Mouse (Mus musculus): ENCODE data around the gene Col19a1. TPM values are rescaled to one million over a fixed set of nuclear protein-coding genes. Genes with fewer than 3 reads are reported as not detected.
A peak's percentile ranks its signal among the peaks of the same experiment; 100 is the strongest.

Col19a1 gene
- total RNA-seq, 1 experiment from 2014 or later, result not detected

DNA sequence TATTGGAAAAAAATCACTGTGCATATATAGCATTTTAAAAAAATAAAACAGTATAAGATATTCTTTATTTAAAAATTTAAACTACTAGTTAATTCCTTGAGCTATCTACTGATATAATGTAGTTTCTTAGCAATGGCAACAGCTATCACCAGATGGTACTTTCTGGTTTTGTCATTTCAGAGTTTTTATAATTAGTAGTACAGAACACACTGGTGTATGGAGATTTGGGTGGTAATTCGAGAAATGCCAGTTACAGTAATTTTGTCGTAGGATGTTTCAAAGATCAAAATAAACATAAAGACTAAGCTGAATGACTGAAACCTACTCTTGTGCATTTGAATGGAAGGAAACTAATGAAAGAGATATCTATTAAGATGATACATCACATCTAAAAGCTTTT is 129.3 kb downstream of the Col19a1 start:
- DNase-seq, result no peak

DNA sequence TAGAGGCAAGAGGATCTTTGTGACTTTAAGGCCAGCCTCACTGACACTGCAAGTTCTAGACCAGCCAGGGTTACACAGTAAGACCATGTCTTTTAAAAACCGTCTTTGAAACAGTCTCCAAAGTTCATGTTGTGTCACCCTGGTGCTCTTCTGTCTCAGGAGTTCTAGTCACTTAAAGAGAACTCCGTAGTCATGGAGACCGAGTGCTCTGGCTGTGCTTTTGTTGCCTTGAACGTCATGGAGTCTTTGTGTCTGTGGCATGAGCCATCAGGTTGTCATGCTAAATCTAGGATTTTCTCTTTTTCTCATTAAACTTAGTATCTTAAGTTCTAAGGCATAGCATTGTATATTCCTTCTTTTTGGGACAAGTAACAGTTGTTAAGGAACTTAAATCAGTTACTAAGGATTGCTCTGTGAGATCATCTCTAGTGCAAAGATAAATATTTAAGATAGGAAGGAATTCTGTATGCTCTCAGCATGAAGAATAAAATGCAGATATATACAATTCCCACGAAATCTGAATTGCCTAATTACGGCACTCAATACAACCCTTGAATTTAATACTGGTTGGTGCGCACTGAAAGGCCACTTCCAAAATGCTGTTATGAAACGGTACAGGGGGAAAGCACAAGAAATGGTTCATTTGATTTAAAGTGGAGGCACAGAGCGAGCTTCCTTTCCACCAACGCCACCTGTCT is 134.6 kb downstream of the Col19a1 start:
- DNase-seq, result no peak

DNA sequence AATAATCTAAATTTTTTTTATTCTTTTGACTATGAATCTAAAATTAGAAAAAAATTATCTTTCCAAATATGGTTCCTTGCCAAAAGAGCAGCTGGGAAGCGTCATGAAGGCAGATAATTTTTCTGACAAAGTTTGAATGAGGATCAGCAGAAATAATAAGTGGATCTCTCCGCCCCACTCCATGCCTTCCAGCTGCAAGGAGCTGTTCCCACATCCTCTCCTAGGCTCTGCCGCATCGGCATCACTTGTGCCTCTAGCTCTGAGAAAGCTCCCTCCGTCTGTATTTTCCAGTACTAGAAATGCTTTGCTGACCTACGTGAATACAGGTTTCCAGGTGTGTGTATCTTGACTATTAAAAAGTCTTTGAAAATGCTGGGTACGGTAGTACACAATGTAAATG is 135.1 kb downstream of the Col19a1 start:
- no peak for DNase-seq

DNA sequence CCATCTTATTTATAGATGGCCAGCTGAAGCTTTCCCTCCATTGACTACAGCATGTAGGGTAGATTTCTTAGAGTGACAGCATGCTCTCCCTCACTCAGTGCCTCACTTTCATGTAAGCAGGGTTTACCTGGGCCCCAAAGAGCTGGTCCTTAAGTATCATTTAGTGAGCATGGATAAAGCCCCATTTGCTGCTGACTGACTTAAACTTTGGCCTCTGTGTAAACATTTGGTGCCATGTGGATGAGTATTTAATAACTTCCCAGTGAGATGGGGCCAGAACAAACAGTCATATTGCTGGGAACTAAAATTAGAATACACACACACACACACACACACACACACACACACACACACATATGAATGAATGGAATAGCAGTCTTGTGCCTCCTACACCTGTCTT is 149.8 kb downstream of the Col19a1 start:
- DNase-seq, result no peak

DNA sequence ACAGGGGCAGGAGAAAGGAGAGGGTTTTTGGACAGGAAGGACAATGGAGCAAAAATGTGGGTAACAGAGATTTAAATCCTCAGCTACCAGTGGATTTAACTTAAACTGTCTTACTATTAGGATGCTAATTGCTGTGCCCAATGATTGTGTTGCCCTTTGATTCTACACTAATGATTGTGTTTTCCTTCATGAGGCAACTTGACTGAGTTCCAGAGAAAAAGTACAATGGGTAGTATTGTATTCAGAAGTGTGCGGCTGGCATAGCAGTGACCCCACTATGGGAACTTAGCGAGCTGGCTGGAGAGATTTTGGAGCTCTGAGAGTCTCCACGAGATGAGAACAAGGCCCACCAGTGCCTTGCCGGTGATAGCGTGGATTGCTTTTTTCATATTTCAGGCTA is 159.0 kb downstream of the Col19a1 start:
- no peak for DNase-seq

DNA sequence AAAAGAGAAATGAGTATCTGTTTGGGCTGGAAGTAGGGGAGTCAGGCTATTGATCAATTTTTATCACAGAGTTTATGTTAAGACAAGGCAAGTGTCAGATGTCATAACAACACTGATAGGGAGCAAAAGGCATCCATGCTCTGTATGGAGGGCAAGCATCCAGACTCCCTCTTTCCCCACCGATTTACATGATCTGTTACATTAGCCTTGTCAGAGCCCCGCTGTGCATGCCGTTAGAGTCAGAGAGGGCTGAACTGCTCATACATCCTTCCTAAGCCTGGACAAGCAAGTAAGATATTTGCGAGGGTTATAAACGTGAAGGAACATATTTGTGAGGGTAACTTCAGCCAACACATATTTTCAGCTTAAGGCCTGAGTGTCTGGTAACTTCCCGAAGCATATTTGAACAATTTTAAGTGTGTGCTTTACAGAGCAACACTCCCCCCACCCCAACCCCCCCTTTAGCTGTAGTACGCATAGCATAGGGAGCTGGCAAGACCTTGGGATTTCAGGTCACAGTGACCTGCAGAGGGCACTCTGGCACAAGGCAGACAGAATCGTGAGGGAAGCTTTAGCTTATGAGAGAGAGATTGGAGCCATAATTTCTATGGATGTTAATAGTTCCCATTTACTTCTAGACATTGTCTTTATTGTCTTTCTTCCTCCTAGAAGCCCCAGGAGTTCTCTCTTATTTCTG is 209.0 kb downstream of the Col19a1 start:
- DNase-seq, result peak; percentile 36

DNA sequence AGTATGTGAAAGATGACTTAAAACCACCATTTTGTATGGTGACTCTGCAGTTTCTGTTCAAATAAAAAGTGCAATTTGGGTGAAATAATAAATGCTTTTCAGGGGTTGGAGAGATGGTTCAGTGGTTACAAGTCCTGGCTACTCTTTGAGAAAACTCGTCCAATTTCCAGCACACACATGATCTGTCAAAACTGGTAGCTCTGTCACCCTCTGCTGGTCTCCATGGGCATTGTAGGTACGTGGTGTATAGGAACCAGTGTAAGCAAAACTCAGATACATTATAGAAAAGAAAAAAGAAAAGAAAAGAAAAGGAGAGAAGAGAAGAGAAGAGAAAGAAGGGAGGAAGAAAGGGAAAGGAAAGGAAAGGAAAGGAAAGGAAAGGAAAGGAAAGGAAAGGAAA is 212.4 kb downstream of the Col19a1 start:
- DNase-seq, result peak; percentile 3

DNA sequence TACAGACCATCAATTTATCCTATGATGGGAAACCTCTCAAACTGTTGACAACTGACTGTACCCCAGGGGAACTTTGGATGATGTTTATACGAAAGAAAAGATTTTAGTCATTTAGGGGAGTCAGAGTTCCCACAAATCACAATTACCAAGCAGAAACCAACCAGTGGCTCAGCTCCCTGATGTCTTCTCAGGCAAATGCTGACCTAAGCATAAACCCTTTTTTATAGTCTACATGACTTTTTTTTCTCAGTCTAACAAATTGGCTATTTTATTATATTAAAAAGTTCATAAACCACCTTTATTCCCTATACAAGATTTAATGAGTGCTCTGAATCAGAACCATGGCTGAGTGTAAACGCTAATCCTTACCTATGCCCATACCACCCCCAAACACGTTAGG is 213.6 kb downstream of the Col19a1 start:
- DNase-seq, result no peak

DNA sequence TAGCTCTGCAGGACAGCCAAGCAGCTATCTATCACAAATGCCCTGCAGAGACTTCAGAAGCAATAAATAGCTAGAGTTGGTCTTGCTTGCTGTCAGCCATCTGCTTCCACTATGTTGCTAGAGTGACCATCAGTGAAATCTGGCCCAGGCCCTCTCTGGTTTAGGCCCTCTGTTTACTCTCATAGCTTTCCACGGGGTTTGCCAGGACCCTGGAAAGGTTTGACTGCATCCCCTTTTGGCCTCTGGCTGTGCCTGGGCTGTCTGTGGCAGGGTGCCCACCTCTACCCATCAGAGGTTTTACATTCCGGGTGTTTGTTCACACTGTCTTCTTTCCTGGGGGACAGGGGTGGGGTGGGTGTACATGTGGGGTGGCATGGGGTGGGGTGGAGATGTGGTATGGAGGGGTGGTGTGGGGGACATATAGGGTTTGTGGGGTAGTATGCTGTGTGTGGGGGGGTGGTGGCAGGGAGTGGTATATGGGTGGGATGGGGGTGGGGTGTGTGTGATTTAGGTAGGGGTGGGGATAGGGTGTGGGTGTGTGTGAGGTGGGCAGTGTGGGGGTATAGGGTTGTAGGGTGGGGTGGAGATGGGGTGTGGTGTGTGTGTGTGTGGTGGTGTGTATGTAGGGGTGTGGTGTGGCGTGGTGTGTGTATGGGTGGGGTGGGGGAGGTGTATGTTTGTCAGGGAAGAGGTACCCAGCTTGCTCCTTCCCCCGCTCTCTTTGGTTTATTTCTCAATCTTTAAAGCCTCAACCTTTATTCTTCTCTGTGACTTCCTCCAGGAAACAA is 214.6 kb downstream of the Col19a1 start:
- no peak for DNase-seq

DNA sequence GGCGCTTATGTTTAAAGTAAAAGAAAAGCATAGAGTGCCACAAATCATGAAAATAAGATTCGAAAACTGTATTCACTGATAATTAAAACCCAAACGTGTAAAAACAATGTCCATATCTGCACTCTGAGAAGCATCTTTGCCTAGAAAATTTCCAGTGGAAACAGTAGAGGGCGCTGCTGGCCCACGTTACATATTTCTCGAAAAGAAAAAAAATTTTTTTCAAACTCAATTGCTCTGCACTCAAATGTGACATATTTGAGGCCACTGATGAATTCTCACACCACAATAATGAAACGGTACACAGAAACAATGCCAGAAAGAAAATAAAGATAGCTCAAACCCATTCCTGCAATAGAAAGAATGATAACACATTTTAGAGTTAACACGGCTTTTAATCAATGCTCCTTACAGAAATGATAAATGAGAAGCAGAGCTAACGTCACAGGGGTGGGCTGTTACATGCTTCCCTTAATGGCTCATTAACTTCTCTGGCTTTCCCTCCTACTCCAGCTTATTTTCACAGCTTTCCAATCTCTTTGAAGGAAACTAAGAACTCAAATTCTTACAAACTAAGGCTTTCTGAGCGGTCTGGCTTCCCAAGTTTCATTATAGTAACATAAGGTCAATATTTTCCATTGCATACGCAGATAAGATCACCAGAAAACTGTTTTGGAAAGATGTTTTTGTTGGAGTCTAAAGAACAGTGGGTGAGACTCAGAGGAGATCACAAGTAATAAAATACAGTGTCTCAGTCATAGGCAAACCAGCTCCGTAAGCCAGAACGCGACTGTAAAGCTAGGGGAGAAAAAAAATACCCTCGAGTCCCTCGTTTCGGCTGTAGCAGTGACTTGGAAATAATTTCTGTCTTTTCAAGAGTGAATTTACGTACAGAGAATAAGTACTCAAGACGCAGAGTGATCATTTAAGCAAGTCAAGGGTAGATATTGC is 219.4 kb downstream of the Col19a1 start:
- peak; percentile 10 for DNase-seq

DNA sequence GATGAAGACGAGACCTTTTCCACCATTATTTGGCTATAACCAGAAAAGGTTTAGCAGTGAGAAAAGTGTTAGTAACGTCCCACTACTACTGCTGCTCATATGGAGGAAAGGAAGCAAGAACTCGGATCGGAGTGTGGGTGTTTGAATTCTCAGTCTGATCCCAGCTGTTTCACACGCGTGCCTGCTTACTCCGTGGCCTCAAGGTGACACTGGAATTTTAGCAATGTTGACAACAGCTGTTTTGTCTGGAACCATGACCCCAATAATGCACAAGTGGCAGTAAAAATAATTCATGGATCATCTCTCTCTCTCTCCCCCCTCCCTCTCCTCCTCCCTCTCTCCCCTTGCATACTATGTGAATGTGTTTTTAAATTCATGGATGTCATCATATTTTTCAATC is 222.5 kb downstream of the Col19a1 start:
- DNase-seq, result no peak

DNA sequence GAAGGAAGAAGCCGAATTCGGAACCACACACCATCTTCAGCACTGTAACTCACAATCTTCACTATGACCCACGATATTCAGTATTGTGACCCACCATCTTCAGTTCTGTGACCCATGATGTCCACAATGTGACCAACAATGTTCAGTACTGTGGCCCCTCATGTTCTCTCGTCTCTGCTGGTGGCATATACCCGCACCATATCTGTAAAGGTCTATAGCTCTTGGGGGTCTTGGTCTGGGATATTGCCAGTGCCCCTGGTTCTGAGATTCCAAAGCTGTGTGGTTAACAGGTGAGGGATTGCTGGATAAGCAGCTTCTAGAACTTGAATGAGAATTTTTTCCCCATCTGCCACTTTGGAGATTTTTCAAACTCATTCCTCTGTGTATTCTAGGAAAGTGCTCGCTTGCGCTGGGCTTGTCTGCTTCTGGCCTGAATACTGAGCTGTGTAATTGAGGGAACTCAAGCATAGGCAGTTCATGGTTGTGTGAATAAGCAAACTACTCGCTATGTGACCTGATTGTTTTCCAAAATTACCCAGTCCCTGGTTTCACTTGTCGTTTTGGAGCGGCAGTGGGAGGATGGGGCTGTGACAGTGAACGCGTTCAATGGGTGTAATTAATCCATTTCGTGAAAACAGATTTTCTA is 225.2 kb downstream of the Col19a1 start:
- no peak for DNase-seq

DNA sequence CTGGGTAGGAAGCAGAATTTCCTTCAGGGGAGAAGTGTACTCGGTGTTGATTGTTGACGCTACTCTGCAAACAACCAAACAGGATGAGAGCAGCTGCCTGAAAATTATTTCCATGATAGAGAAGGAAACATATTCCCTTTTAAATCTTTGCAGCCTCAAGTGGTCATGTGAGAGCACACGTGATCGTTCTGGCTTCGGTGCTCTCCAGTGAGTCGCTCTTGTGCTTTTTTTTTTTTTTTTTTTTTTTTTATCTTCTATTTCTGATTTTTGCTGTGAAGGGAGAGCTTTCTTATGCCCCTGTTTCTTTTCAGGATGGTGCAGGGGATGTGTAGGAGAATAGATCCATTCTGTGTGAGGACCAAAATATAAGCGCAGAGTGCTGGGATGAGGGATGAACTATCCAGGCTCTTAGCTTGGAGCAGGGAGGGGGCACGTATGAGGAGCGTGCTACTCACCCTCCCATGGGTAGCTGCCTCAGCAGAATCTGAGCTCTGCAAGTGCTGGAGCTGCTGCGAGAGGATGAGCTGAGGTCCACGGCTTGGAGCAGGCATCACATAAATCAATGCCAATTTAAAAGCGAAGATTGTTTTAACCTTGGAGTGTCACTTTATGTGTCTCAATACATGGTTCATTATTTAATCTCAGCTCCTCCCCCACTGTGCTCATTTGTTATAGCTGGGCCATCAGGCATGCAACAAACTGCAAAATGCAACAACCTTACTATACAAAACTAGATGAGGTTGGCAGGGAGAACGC is 237.6 kb downstream of the Col19a1 start:
- DNase-seq, result no peak

DNA sequence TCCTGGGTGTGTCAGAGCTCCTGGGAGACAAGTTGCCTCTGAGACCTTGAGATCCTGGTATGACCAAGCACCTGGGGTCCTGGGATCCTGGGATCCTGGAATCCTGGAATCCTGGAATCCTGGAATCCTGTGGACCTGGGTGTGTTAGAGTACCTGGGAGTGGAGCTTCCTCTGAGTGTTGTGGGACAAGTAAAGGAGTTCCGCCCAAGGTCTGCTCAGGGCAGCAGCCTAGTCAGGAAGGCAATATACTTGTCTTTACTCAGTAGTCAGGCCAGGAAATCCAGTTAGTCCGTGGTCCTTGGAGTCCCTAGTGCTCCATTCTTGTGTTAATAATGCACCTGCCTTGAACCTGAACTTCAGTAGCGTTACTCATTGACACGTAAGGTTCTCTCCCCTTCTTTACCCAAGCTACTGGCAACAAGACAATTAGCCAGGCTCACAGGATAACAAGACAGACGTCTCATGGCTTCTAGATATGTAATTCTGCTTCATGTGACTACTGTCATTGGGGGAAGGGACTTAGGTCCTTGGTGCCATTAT is 239.6 kb downstream of the Col19a1 start:
- no peak for DNase-seq

DNA sequence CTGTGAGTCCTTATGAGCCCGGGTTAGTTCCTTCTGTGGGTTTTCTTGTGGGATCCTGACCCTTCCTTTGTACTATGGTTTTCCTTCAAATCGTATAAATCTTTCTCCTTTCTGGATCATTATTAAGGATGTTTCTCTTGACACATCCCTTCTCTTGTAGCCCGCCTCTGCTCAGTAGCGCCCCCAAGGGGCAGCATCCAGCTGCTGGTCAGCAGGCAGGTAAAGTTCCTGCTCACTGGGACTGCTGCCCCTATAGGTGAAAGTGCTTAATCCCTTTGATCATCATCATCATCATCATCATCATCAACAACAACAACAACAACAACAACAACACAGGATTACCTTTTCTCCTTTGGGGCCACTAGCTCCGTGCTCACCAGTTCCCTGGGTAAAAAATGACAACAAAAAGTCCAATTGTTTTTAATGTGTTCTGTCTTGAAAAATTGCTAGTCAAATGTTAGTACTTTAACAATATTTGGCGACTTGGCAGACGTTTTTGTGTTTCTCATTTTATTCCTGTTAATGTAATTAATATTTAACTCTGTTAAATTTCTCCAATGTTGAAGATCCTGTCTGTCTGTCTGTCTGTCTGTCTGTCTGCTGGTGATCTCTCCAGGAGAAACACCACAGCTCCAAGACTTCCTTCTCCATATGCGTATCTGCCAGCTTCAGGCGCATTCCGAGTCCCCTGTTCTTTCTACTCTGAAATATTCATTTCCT is 249.6 kb downstream of the Col19a1 start:
- no peak for DNase-seq

DNA sequence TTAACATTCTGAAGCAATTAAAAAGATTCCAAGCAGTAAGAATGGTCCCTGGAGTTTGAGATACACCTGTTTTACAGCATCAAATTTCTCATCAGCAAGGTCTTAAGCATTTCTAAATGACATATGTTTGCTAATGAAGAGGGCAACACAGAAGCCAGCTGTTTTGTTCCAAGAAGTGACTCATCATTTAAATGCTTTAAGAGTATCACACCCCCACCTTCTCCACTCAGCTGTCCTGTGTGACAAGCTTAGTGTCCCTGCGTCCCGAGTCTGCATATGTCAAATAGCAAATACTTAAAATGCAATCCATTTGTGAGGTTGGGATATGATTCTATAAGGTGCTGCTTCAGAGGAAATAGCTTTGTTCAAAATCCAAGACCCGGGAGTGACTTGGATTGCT is 251.2 kb downstream of the Col19a1 start:
- no peak for DNase-seq

DNA sequence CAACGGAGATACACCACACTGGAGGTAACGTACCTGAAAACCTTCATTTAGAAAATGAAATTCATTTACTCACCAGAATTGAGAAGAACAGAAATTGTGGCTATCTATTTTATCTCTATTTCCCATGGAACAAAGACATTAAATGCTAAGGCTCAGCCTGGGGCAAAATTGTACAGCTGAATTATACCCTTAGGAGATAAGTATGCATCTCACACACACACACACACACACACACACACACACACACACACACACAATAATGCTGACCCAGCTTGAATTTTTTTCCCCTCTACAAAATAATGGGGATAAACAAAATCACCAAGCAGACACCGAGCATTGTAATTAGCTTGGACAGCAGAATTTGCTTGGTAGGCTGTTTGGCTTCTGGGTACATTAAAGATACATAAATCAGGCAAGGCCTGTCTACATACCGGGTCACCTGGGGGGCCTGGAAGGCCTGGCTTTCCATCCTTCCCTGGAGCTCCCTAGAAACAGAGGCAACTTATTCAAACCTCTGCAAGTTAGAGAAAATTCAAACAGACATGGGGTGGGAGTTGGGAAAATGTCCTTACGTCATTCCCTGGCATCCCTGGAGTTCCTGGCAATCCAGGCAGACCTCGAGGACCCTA is 270.2 kb downstream of the Col19a1 start:
- DNase-seq, result no peak

DNA sequence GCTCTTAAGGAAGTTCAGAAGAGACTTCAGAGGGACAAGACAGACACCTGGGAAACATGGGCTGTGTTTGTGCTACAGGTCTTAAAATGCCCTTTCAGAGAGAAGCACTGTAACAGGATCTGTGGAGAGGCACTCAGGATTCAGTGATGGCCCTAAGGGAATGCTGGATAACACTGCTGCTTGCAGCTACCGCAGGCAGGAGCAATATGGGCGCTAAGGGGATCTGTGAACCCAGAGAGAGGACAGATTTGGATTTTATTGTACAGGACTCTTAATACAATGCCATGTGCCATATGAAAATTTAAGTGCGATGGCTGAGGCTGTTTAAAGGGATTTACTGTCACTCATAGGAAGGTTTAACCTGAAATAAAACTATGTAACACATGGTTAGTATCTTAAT is 270.8 kb downstream of the Col19a1 start:
- no peak for DNase-seq

DNA sequence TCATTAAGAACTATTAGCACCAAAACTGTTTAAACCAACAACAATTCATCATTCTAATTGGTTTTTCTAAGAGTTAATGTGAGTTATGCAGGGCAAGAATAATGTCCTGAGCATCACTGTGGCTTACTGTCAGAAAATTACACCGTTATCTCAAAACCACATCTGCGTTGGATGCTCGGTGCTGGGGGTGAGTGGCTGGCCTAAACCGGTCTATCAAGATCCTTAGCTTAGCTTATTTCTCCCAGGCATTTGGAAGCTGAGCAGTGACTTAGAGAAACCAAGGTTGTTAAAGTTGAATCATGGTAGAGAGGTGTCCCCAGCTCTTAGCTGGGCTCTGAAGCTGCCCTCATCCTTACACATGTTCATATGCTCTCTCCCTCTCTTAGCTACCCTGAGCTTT is 276.4 kb downstream of the Col19a1 start:
- DNase-seq, result no peak
